In the genomic region with DNA sequence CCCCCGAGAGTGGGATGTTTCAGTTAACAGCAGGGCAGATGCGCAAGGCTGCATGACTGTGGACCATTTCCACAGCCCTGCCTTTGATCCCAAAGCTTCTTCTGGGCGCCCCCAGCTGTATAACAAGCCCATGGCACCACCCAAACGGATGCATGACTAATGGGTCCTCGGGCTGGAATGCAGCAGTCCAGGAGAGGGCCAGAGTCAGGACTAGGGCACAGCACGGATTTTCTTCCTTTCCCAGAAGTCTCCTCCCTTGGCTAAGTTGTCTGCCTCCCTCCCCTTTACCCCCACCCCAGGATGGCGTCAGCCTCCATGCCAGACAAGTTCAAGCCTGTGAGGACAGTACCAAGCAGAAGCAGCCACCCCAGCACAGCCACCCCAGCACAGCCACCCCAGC, we compare ENCODE assay signal across 13 mouse cellular contexts. TPM values are rescaled to one million over a fixed set of nuclear protein-coding genes. Genes with fewer than 3 reads are reported as not detected.
DNase-seq lines count a peak whose midpoint lies in the region; ATAC-seq and TF ChIP-seq lines count a peak whose summit lies in the region.
"Had no signal": no experiment of that assay in that cellular context is flagged by ENCODE, and none has a peak within 500 bp of the region (broad histone marks: within the 10 kb centered on the region; RNA-seq: fewer than 3 reads in every experiment).

No protein-coding gene starts in this region.

- no peak for ATAC-seq in hindbrain, postnatal 0 days
- ATAC-seq in hindbrain, embryonic 12.5 days (ENCODE audit: low FRiP score) = no peak
- ATAC-seq in intestine, postnatal 0 days = no peak
- no peak for ATAC-seq in midbrain, postnatal 0 days (ENCODE audit: low FRiP score)
- ATAC-seq: midbrain, embryonic 15.5 days had no signal

- peak overlapping the region; percentile 65; the same call in 1 of the 2 replicates for H3K27ac ChIP-seq in hindbrain, postnatal 0 days
- no peak overlapping the region for H3K27ac ChIP-seq in hindbrain, embryonic 12.5 days
- peak overlapping the region; percentile 83; the same call in 1 of the 2 replicates for H3K27ac ChIP-seq in intestine, postnatal 0 days (ENCODE audit: low read depth, low read length)
- no peak overlapping the region for H3K27ac ChIP-seq in midbrain, postnatal 0 days (ENCODE audit: low read depth, low read length)
- H3K27ac ChIP-seq: midbrain, embryonic 15.5 days had no signal

- H3K27me3 ChIP-seq in hindbrain, postnatal 0 days (ENCODE audit: insufficient read depth, low read length) = no peaks in the 10 kb centered on the region
- H3K27me3 ChIP-seq in hindbrain, embryonic 12.5 days = 0 out of 2 replicates have a peak, but pooled peaks cover 9% of the 10 kb centered on the region
- H3K27me3 ChIP-seq in intestine, postnatal 0 days (replicated peaks; ENCODE audit: control insufficient read depth, insufficient read depth, low read length) = no peaks in the 10 kb centered on the region
- no peaks in the 10 kb centered on the region for H3K27me3 ChIP-seq in midbrain, postnatal 0 days (ENCODE audit: insufficient read depth, low read length)
- H3K27me3 ChIP-seq: hindbrain, embryonic 15.5 days; kidney, embryonic 15.5 days; midbrain, embryonic 15.5 days had no signal

- H3K4me1 ChIP-seq in hindbrain, postnatal 0 days (ENCODE audit: insufficient read depth, low read length) = peaks cover 10% of the 10 kb centered on the region; the same call in 1 of the 2 replicates
- H3K4me1 ChIP-seq in hindbrain, embryonic 12.5 days = peaks cover 32% of the 10 kb centered on the region
- H3K4me1 ChIP-seq in intestine, postnatal 0 days (replicated peaks; ENCODE audit: control insufficient read depth, insufficient read depth, low read length) = peaks cover 8% of the 10 kb centered on the region; the same call in 1 of the 2 replicates
- H3K4me1 ChIP-seq in midbrain, postnatal 0 days (ENCODE audit: insufficient read depth, low read length) = no peaks in the 10 kb centered on the region
- H3K4me1 ChIP-seq: kidney, embryonic 15.5 days had no signal

- WGBS in hindbrain, postnatal 0 days = 40% methylated on average over 7 of the region's 7 CpGs
- WGBS in hindbrain, embryonic 12.5 days = 60% methylated on average over 7 of the region's 7 CpGs
- WGBS in intestine, postnatal 0 days = 78% methylated on average over 7 of the region's 7 CpGs
- WGBS in midbrain, postnatal 0 days = 68% methylated on average over 7 of the region's 7 CpGs

- no peak for TF ChIP-seq CTCF in hindbrain, postnatal 0 days (IDR thresholded peaks at IDR 0.05; ENCODE audit: low read depth)
- TF ChIP-seq CTCF in intestine, postnatal 0 days (IDR thresholded peaks at IDR 0.05; ENCODE audit: low read depth) = no peak
- TF ChIP-seq CTCF in midbrain, postnatal 0 days (IDR thresholded peaks at IDR 0.05) = no peak

- peaks cover 31% of the 10 kb centered on the region; the same call in 1 of the 2 replicates for H3K36me3 ChIP-seq in hindbrain, postnatal 0 days (ENCODE audit: insufficient read depth, low read length)
- H3K36me3 ChIP-seq in hindbrain, embryonic 12.5 days = peaks cover 76% of the 10 kb centered on the region
- peaks cover 53% of the 10 kb centered on the region for H3K36me3 ChIP-seq in intestine, postnatal 0 days (ENCODE audit: control insufficient read depth, insufficient read depth)
- peaks cover 55% of the 10 kb centered on the region for H3K36me3 ChIP-seq in midbrain, postnatal 0 days (ENCODE audit: insufficient read depth, low read length)

- no peaks in the 10 kb centered on the region for H3K9me3 ChIP-seq in hindbrain, postnatal 0 days (ENCODE audit: low read length)
- no peaks in the 10 kb centered on the region for H3K9me3 ChIP-seq in hindbrain, embryonic 12.5 days (replicated peaks)
- no peaks in the 10 kb centered on the region for H3K9me3 ChIP-seq in intestine, postnatal 0 days (ENCODE audit: control insufficient read depth)
- H3K9me3 ChIP-seq in midbrain, postnatal 0 days (ENCODE audit: low read length) = no peaks in the 10 kb centered on the region
- H3K9me3 ChIP-seq: hindbrain, embryonic 15.5 days; kidney, embryonic 15.5 days; midbrain, embryonic 15.5 days had no signal

- H3K4me3 ChIP-seq in hindbrain, postnatal 0 days (ENCODE audit: low read length) = no peak overlapping the region
- no peak overlapping the region for H3K4me3 ChIP-seq in hindbrain, embryonic 12.5 days
- no peak overlapping the region for H3K4me3 ChIP-seq in intestine, postnatal 0 days (ENCODE audit: low read depth, low read length)
- no peak overlapping the region for H3K4me3 ChIP-seq in midbrain, postnatal 0 days (ENCODE audit: low read depth, low read length)
- H3K4me3 ChIP-seq: hindbrain, embryonic 15.5 days; kidney, embryonic 15.5 days; midbrain, embryonic 15.5 days had no signal

- DNase-seq in hindbrain, postnatal 0 days (ENCODE audit: low spot score) = no peak
- DNase-seq in 3T3-L1 (ENCODE audit: low read depth, low spot score) (peak; percentile 89), R1 (ENCODE audit: low read depth, low spot score) (peak; percentile 51)
- no peak for DNase-seq in frontal cortex, adult 2 months (ENCODE audit: extremely low spot score in 1 of 2, low spot score in 1 of 2)
- no peak for DNase-seq in adrenal gland, postnatal 36 days
- no peak for DNase-seq in midbrain, postnatal 0 days (ENCODE audit: low spot score)
- DNase-seq: cerebellum, adult 9-11 months; layer of hippocampus, postnatal 36 days had no signal

- no peak overlapping the region for H3K9ac ChIP-seq in hindbrain, postnatal 0 days (replicated peaks; ENCODE audit: low read length)
- no peak overlapping the region for H3K9ac ChIP-seq in hindbrain, embryonic 12.5 days
- no peak overlapping the region for H3K9ac ChIP-seq in intestine, postnatal 0 days (ENCODE audit: low read depth, low read length)
- no peak overlapping the region for H3K9ac ChIP-seq in midbrain, postnatal 0 days (replicated peaks; ENCODE audit: low read length, poor library complexity, severe bottlenecking)
- H3K9ac ChIP-seq: hindbrain, embryonic 15.5 days; kidney, embryonic 15.5 days; midbrain, embryonic 15.5 days had no signal

- no peak overlapping the region for H3K4me2 ChIP-seq in hindbrain, postnatal 0 days (ENCODE audit: low read depth, low read length)
- H3K4me2 ChIP-seq in hindbrain, embryonic 12.5 days (replicated peaks) = no peak overlapping the region
- no peak overlapping the region for H3K4me2 ChIP-seq in intestine, postnatal 0 days (replicated peaks; ENCODE audit: low read depth)
- H3K4me2 ChIP-seq in midbrain, postnatal 0 days (ENCODE audit: low read depth, low read length, poor library complexity, severe bottlenecking) = no peak overlapping the region
- H3K4me2 ChIP-seq: hindbrain, embryonic 15.5 days; kidney, embryonic 15.5 days; midbrain, embryonic 15.5 days had no signal

RNA-seq across cellular contexts. Expression of a gene that starts 16.5 kb away (rescaled TPM):
- total RNA-seq in hindbrain, postnatal 0 days (2014; rRNA removed) = 1.7 and 3.1 TPM in 2 replicates
- polyA plus RNA-seq in hindbrain, postnatal 0 days (2015; fragmentation: Nextera tagmentation; extraction: Ambion mirVana) = 2.2 and 2.8 TPM in 2 replicates
- polyA plus RNA-seq in hindbrain, embryonic 12.5 days (2016; fragmentation: Nextera tagmentation; extraction: Ambion mirVana) = 1.7 and 2.1 TPM in 2 replicates
- polyA plus RNA-seq in intestine, postnatal 0 days (2015; fragmentation: Nextera tagmentation; extraction: Ambion mirVana) = 16.6 and 17.8 TPM in 2 replicates
- 5.7 and 7.2 TPM in 2 replicates for polyA plus RNA-seq in frontal cortex, adult 2 months (2012; rRNA removed)
- total RNA-seq in adrenal gland, postnatal 36 days (2021) = 1 to 10 TPM; 2.3 to 3.1 TPM
- 2.2 and 3.0 TPM in 2 replicates for total RNA-seq in midbrain, postnatal 0 days (2014; rRNA removed)
- polyA plus RNA-seq in midbrain, postnatal 0 days (2015; fragmentation: Nextera tagmentation; extraction: Ambion mirVana) = 1.0 and 1.2 TPM in 2 replicates

RNA-seq across cellular contexts. Expression of a gene that starts 24.7 kb away (rescaled TPM):
- total RNA-seq in hindbrain, postnatal 0 days (2014; rRNA removed) = 11.4 and 14.3 TPM in 2 replicates
- 7.9 and 9.9 TPM in 2 replicates for polyA plus RNA-seq in hindbrain, postnatal 0 days (2015; fragmentation: Nextera tagmentation; extraction: Ambion mirVana)
- 31.8 and 34.7 TPM in 2 replicates for polyA plus RNA-seq in hindbrain, embryonic 12.5 days (2016; fragmentation: Nextera tagmentation; extraction: Ambion mirVana)
- 6.8 and 8.2 TPM in 2 replicates for polyA plus RNA-seq in intestine, postnatal 0 days (2015; fragmentation: Nextera tagmentation; extraction: Ambion mirVana)
- 28.4 and 31.7 TPM in 2 replicates for polyA plus RNA-seq in frontal cortex, adult 2 months (2012; rRNA removed)
- 10 to 100 TPM; 20.5 to 24.8 TPM for total RNA-seq in adrenal gland, postnatal 36 days (2021)
- 18.9 and 20.4 TPM in 2 replicates for total RNA-seq in midbrain, postnatal 0 days (2014; rRNA removed)
- 8.0 and 10.5 TPM in 2 replicates for polyA plus RNA-seq in midbrain, postnatal 0 days (2015; fragmentation: Nextera tagmentation; extraction: Ambion mirVana)

RNA-seq across cellular contexts. Expression of a gene that starts 24.9 kb away (rescaled TPM):
- 46.4 and 52.8 TPM in 2 replicates for total RNA-seq in hindbrain, postnatal 0 days (2014; rRNA removed)
- 39.2 and 42.8 TPM in 2 replicates for polyA plus RNA-seq in hindbrain, postnatal 0 days (2015; fragmentation: Nextera tagmentation; extraction: Ambion mirVana)
- 51.0 and 54.4 TPM in 2 replicates for polyA plus RNA-seq in hindbrain, embryonic 12.5 days (2016; fragmentation: Nextera tagmentation; extraction: Ambion mirVana)
- 27.5 and 28.8 TPM in 2 replicates for polyA plus RNA-seq in intestine, postnatal 0 days (2015; fragmentation: Nextera tagmentation; extraction: Ambion mirVana)
- 71.9 and 89.0 TPM in 2 replicates for polyA plus RNA-seq in frontal cortex, adult 2 months (2012; rRNA removed)
- total RNA-seq in adrenal gland, postnatal 36 days (2021) = 10 to 100 TPM; 40.8 to 42.5 TPM
- total RNA-seq in midbrain, postnatal 0 days (2014; rRNA removed) = 44.3 and 46.4 TPM in 2 replicates
- polyA plus RNA-seq in midbrain, postnatal 0 days (2015; fragmentation: Nextera tagmentation; extraction: Ambion mirVana) = 43.3 and 54.3 TPM in 2 replicates

RNA-seq across cellular contexts. Expression of a gene that starts 46.2 kb away (rescaled TPM):
- total RNA-seq in hindbrain, postnatal 0 days (2014; rRNA removed) = not detected in 2 replicates
- 0.35 and 0.43 TPM in 2 replicates for polyA plus RNA-seq in hindbrain, postnatal 0 days (2015; fragmentation: Nextera tagmentation; extraction: Ambion mirVana)
- 1.3 TPM in 2 replicates for polyA plus RNA-seq in hindbrain, embryonic 12.5 days (2016; fragmentation: Nextera tagmentation; extraction: Ambion mirVana)
- polyA plus RNA-seq in intestine, postnatal 0 days (2015; fragmentation: Nextera tagmentation; extraction: Ambion mirVana) = 29.6 and 32.9 TPM in 2 replicates
- polyA plus RNA-seq in frontal cortex, adult 2 months (2012; rRNA removed) = not detected in 2 replicates
- not detected for total RNA-seq in adrenal gland, postnatal 36 days (2021)
- total RNA-seq in midbrain, postnatal 0 days (2014; rRNA removed) = not detected in 2 replicates
- 0.26 TPM in 1 of 2 replicates, not detected in the other for polyA plus RNA-seq in midbrain, postnatal 0 days (2015; fragmentation: Nextera tagmentation; extraction: Ambion mirVana)
- total RNA-seq: layer of hippocampus, postnatal 36 days had no signal

RNA-seq across cellular contexts. Expression of a gene that starts 54.5 kb away (rescaled TPM):
- total RNA-seq in hindbrain, postnatal 0 days (2014; rRNA removed) = 51.5 and 52.3 TPM in 2 replicates
- polyA plus RNA-seq in hindbrain, postnatal 0 days (2015; fragmentation: Nextera tagmentation; extraction: Ambion mirVana) = 60.3 and 61.7 TPM in 2 replicates
- 109 and 115 TPM in 2 replicates for polyA plus RNA-seq in hindbrain, embryonic 12.5 days (2016; fragmentation: Nextera tagmentation; extraction: Ambion mirVana)
- 387 and 418 TPM in 2 replicates for polyA plus RNA-seq in intestine, postnatal 0 days (2015; fragmentation: Nextera tagmentation; extraction: Ambion mirVana)
- polyA plus RNA-seq in frontal cortex, adult 2 months (2012; rRNA removed) = 17.6 and 19.3 TPM in 2 replicates
- total RNA-seq in adrenal gland, postnatal 36 days (2021) = 10 to 100 TPM; 40.7 to 50.3 TPM
- total RNA-seq in midbrain, postnatal 0 days (2014; rRNA removed) = 36.3 and 44.0 TPM in 2 replicates
- 47.7 and 49.5 TPM in 2 replicates for polyA plus RNA-seq in midbrain, postnatal 0 days (2015; fragmentation: Nextera tagmentation; extraction: Ambion mirVana)

Comparison
In these comparisons a context has a peak if more than half of its experiments do, and no peak if none do; other contexts are left out.
1. H3K27ac ChIP-seq: peak in hindbrain, postnatal 0 days (single experiment) and intestine, postnatal 0 days (single experiment); none in hindbrain, embryonic 12.5 days (single experiment) and midbrain, postnatal 0 days (single experiment).
2. DNase-seq: peak in 3T3-L1 (single experiment) and R1 (single experiment); none in hindbrain, postnatal 0 days (single experiment), frontal cortex, adult 2 months (0 of 2), adrenal gland, postnatal 36 days (0 of 2) and midbrain, postnatal 0 days (single experiment).